13 mouse cellular contexts compared by ENCODE assay signal in genomic region chr15:100486450-100486849, GRCm38 (mm10). TPM values are rescaled to one million over a fixed set of nuclear protein-coding genes. Genes with fewer than 3 reads are reported as not detected.
DNase-seq lines count a peak whose midpoint lies in the region; ATAC-seq and TF ChIP-seq lines count a peak whose summit lies in the region.
"Had no signal": no experiment of that assay in that cellular context is flagged by ENCODE, and none has a peak within 500 bp of the region (broad histone marks: within the 10 kb centered on the region; RNA-seq: fewer than 3 reads in every experiment).

No protein-coding gene starts in this region.

- WGBS in hindbrain, embryonic 11.5 days = 18% methylated on average over 7 of the region's 7 CpGs
- WGBS in hindbrain, postnatal 0 days = 12% methylated on average over 7 of the region's 7 CpGs
- 27% methylated on average over 7 of the region's 7 CpGs for WGBS in lung, embryonic 15.5 days
- 60% methylated on average over 7 of the region's 7 CpGs for WGBS in lung, adult 2 months

- H3K9me3 ChIP-seq in hindbrain, embryonic 11.5 days (ENCODE audit: control insufficient read depth, low read length) = no peaks in the 10 kb centered on the region
- H3K9me3 ChIP-seq in hindbrain, postnatal 0 days (ENCODE audit: low read length) = no peaks in the 10 kb centered on the region
- H3K9me3 ChIP-seq in lung, embryonic 15.5 days = no peaks in the 10 kb centered on the region

- TF ChIP-seq CTCF in hindbrain, postnatal 0 days (IDR thresholded peaks at IDR 0.05; ENCODE audit: low read depth) = no peak
- TF ChIP-seq CTCF in lung, adult 2 months (IDR thresholded peaks at IDR 0.05; ENCODE audit: insufficient read depth, low read length) = no peak

- no peak overlapping the region for H3K9ac ChIP-seq in hindbrain, embryonic 11.5 days (ENCODE audit: low read depth, low read length)
- no peak overlapping the region for H3K9ac ChIP-seq in hindbrain, postnatal 0 days (replicated peaks; ENCODE audit: low read length)
- no peak overlapping the region for H3K9ac ChIP-seq in lung, embryonic 15.5 days
- H3K9ac ChIP-seq: liver, embryonic 14.5 days had no signal

- peaks cover 14% of the 10 kb centered on the region; the same call in 1 of the 2 replicates for H3K36me3 ChIP-seq in hindbrain, embryonic 11.5 days (ENCODE audit: control insufficient read depth, insufficient read depth, low read length)
- peaks cover 61% of the 10 kb centered on the region for H3K36me3 ChIP-seq in hindbrain, postnatal 0 days (ENCODE audit: insufficient read depth, low read length)
- peaks cover 53% of the 10 kb centered on the region for H3K36me3 ChIP-seq in lung, embryonic 15.5 days

- no peak overlapping the region for H3K27ac ChIP-seq in hindbrain, embryonic 11.5 days (ENCODE audit: low read depth, low read length)
- no peak overlapping the region for H3K27ac ChIP-seq in hindbrain, postnatal 0 days
- peak overlapping the region; percentile 54; the same call in 1 of the 2 replicates for H3K27ac ChIP-seq in lung, embryonic 15.5 days
- H3K27ac ChIP-seq: liver, embryonic 14.5 days had no signal

- H3K4me2 ChIP-seq in hindbrain, embryonic 11.5 days (replicated peaks; ENCODE audit: low read depth, low read length) = no peak overlapping the region
- H3K4me2 ChIP-seq in hindbrain, postnatal 0 days (ENCODE audit: low read depth, low read length) = no peak overlapping the region
- no peak overlapping the region for H3K4me2 ChIP-seq in lung, embryonic 15.5 days

- H3K27me3 ChIP-seq in hindbrain, embryonic 11.5 days (ENCODE audit: control insufficient read depth, insufficient read depth, low read length) = no peaks in the 10 kb centered on the region
- H3K27me3 ChIP-seq in hindbrain, postnatal 0 days (ENCODE audit: insufficient read depth, low read length) = no peaks in the 10 kb centered on the region
- H3K27me3 ChIP-seq in lung, embryonic 15.5 days = no peaks in the 10 kb centered on the region

- DNase-seq in hindbrain, embryonic 11.5 days (ENCODE audit: low spot score) = peak; percentile 44
- DNase-seq in hindbrain, postnatal 0 days (ENCODE audit: low spot score) = no peak
- DNase-seq in lung, adult 2 months = no peak
- DNase-seq in embryo, embryonic 10 days (ENCODE audit: low spot score) = peak; percentile 81
- DNase-seq in forelimb bud, embryonic 11.5 days (ENCODE audit: low read depth, low spot score) = peak; percentile 26
- DNase-seq in MN1 (ENCODE audit: low spot score) = no peak
- DNase-seq: cerebellum, adult 18-20 months; heart, postnatal 36 days; kidney, adult 9 months; layer of hippocampus, adult 9-11 months; thymus, adult 18-20 months had no signal

- H3K4me1 ChIP-seq in hindbrain, embryonic 11.5 days (replicated peaks; ENCODE audit: control insufficient read depth, insufficient read depth, low read length) = peaks cover 5% of the 10 kb centered on the region; the same call in 1 of the 2 replicates
- H3K4me1 ChIP-seq in hindbrain, postnatal 0 days (ENCODE audit: insufficient read depth, low read length) = no peaks in the 10 kb centered on the region
- peaks cover 32% of the 10 kb centered on the region for H3K4me1 ChIP-seq in lung, embryonic 15.5 days
- no peaks in the 10 kb centered on the region for H3K4me1 ChIP-seq in lung, adult 2 months (ENCODE audit: control insufficient read depth, insufficient read depth, low read length)

- TF ChIP-seq POLR2A in lung, adult 2 months (IDR thresholded peaks at IDR 0.05; ENCODE audit: borderline replicate concordance, extremely low read depth, low read depth, low read length) = no peak

- no peak overlapping the region for H3K4me3 ChIP-seq in hindbrain, embryonic 11.5 days (ENCODE audit: low read depth, low read length)
- no peak overlapping the region for H3K4me3 ChIP-seq in hindbrain, postnatal 0 days (ENCODE audit: low read length)
- no peak overlapping the region for H3K4me3 ChIP-seq in lung, embryonic 15.5 days
- H3K4me3 ChIP-seq in lung, adult 2 months (replicated peaks; ENCODE audit: extremely low read depth, low read depth, low read length) = no peak overlapping the region

- ATAC-seq in hindbrain, embryonic 11.5 days (ENCODE audit: low FRiP score) = no peak
- ATAC-seq in hindbrain, postnatal 0 days = no peak
- ATAC-seq in lung, embryonic 15.5 days (ENCODE audit: borderline replicate concordance, extremely low read depth, low FRiP score, low TSS enrichment) = peak; percentile 51; the same call in 1 of the 2 replicates

RNA-seq across cellular contexts. Expression of gene Csrnp2, which starts 8.8 kb away (rescaled TPM):
- polyA plus RNA-seq in hindbrain, embryonic 11.5 days (2014; fragmentation: Nextera tagmentation; extraction: Ambion mirVana) = 21.8 and 26.1 TPM in 2 replicates
- 50.2 and 53.9 TPM in 2 replicates for total RNA-seq in hindbrain, postnatal 0 days (2014; rRNA removed)
- polyA plus RNA-seq in hindbrain, postnatal 0 days (2015; fragmentation: Nextera tagmentation; extraction: Ambion mirVana) = 27.3 and 29.9 TPM in 2 replicates
- 12.5 and 12.7 TPM in 2 replicates for polyA plus RNA-seq in lung, embryonic 15.5 days (2015; fragmentation: Nextera tagmentation; extraction: Ambion mirVana)
- polyA plus RNA-seq in lung, adult 2 months (2012; rRNA removed) = 2.8 and 3.0 TPM in 2 replicates

RNA-seq across cellular contexts. Expression of gene Letmd1, which starts 17.6 kb away (rescaled TPM):
- polyA plus RNA-seq in hindbrain, embryonic 11.5 days (2014; fragmentation: Nextera tagmentation; extraction: Ambion mirVana) = 39.0 and 48.6 TPM in 2 replicates
- total RNA-seq in hindbrain, postnatal 0 days (2014; rRNA removed) = 79.5 and 88.6 TPM in 2 replicates
- polyA plus RNA-seq in hindbrain, postnatal 0 days (2015; fragmentation: Nextera tagmentation; extraction: Ambion mirVana) = 44.7 and 45.6 TPM in 2 replicates
- 19.5 and 21.5 TPM in 2 replicates for polyA plus RNA-seq in lung, embryonic 15.5 days (2015; fragmentation: Nextera tagmentation; extraction: Ambion mirVana)
- 32.6 and 44.4 TPM in 2 replicates for polyA plus RNA-seq in lung, adult 2 months (2012; rRNA removed)

Comparison
In these comparisons a context has a peak if more than half of its experiments do, and no peak if none do; other contexts are left out.
1. DNase-seq: peak in hindbrain, embryonic 11.5 days (single experiment), embryo, embryonic 10 days (single experiment) and forelimb bud, embryonic 11.5 days (single experiment); none in hindbrain, postnatal 0 days (single experiment), lung, adult 2 months (single experiment) and MN1 (single experiment).